Mouse (Mus musculus): ENCODE measurements around the gene Mast3.

DNA sequence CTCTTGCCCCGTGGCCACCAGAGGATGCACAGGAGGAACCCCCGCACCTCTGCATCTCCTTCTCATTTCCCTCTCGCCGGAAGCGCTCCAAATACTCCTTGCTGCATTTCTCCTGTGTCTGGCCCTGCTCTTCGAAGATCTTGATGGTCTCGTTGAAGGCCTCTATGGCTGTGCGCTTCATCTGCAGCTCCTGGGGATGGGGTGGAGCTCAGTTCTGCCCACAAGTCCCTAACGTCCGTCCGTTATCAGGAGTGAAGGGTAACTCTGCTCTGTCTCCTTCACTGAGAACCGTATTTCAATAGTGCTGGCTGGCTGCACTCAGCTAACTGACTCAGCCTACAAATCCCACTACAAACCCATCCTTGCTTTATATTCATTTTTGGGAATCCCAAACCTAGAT, 35.0 kb downstream of the Mast3 start:
- TF ChIP-seq CTCF (IDR thresholded peaks at IDR 0.05; ENCODE audit: insufficient read depth, low read length) (no peak), POLR2A (IDR thresholded peaks at IDR 0.05; ENCODE audit: borderline replicate concordance, extremely low read depth, low read depth, low read length) (no peak)
